Mouse (Mus musculus): ENCODE measurements around the gene Vasp. TPM values are rescaled to one million over a fixed set of nuclear protein-coding genes. Genes with fewer than 3 reads are reported as not detected.

Gene Vasp
- polyA plus RNA-seq, 1 experiment from 2014 or later, result 85.2 TPM

Other genes with a start within 250 kb of the Vasp start
- 0.58 and 1.3 TPM in 2 replicates for gene Foxa3, start 248.3 kb downstream of the Vasp start, polyA plus RNA-seq (2015; fragmentation: Nextera tagmentation; extraction: Ambion mirVana)
- gene Sympk, start 247.4 kb downstream of the Vasp start, polyA plus RNA-seq (2015; fragmentation: Nextera tagmentation; extraction: Ambion mirVana), result 35.3 and 36.8 TPM in 2 replicates
- not detected in 2 replicates for gene Rsph6a, start 217.1 kb downstream of the Vasp start, polyA plus RNA-seq (2015; fragmentation: Nextera tagmentation; extraction: Ambion mirVana)
- 18.7 and 20.1 TPM in 2 replicates for gene Dmwd, start 195.6 kb downstream of the Vasp start, polyA plus RNA-seq (2015; fragmentation: Nextera tagmentation; extraction: Ambion mirVana)
- gene Dmpk, start 188.0 kb downstream of the Vasp start, polyA plus RNA-seq (2015; fragmentation: Nextera tagmentation; extraction: Ambion mirVana), result 42.4 and 60.4 TPM in 2 replicates
- 12.7 and 14.7 TPM in 2 replicates for gene Six5, start 177.2 kb downstream of the Vasp start, polyA plus RNA-seq (2015; fragmentation: Nextera tagmentation; extraction: Ambion mirVana)
- gene Gm4969, start 153.4 kb downstream of the Vasp start, polyA plus RNA-seq (2015; fragmentation: Nextera tagmentation; extraction: Ambion mirVana), result 1.9 and 2.3 TPM in 2 replicates
- gene Fbxo46, start 152.0 kb downstream of the Vasp start, polyA plus RNA-seq (2015; fragmentation: Nextera tagmentation; extraction: Ambion mirVana), result 14.7 and 16.3 TPM in 2 replicates
- 13.9 and 15.1 TPM in 2 replicates for gene Qpctl, start 122.5 kb downstream of the Vasp start, polyA plus RNA-seq (2015; fragmentation: Nextera tagmentation; extraction: Ambion mirVana)
- gene Snrpd2, start 122.1 kb downstream of the Vasp start, polyA plus RNA-seq (2015; fragmentation: Nextera tagmentation; extraction: Ambion mirVana), result 139 and 140 TPM in 2 replicates
- gene Gipr, start 105.7 kb downstream of the Vasp start, polyA plus RNA-seq (2015; fragmentation: Nextera tagmentation; extraction: Ambion mirVana), result 0.68 and 1.1 TPM in 2 replicates
- gene Eml2, start 95.4 kb downstream of the Vasp start, polyA plus RNA-seq (2015; fragmentation: Nextera tagmentation; extraction: Ambion mirVana), result 10.4 and 12.8 TPM in 2 replicates
- gene Gpr4, start 59.3 kb downstream of the Vasp start, polyA plus RNA-seq (2015; fragmentation: Nextera tagmentation; extraction: Ambion mirVana), result 1.7 and 1.9 TPM in 2 replicates
- gene Opa3, start 43.5 kb downstream of the Vasp start, polyA plus RNA-seq (2015; fragmentation: Nextera tagmentation; extraction: Ambion mirVana), result 30.8 and 32.5 TPM in 2 replicates
- gene Ppm1n, start 8.2 kb upstream of the Vasp start, polyA plus RNA-seq (2015; fragmentation: Nextera tagmentation; extraction: Ambion mirVana), result 0.14 and 0.41 TPM in 2 replicates
- 39.2 and 41.9 TPM in 2 replicates for gene Rtn2, start 10.8 kb upstream of the Vasp start, polyA plus RNA-seq (2015; fragmentation: Nextera tagmentation; extraction: Ambion mirVana)
- 0.21 and 0.69 TPM in 2 replicates for gene Fosb, start 38.2 kb upstream of the Vasp start, polyA plus RNA-seq (2015; fragmentation: Nextera tagmentation; extraction: Ambion mirVana)
- gene Ercc1, start 73.0 kb upstream of the Vasp start, polyA plus RNA-seq (2015; fragmentation: Nextera tagmentation; extraction: Ambion mirVana), result 83.0 and 85.5 TPM in 2 replicates
- gene Cd3eap, start 87.7 kb upstream of the Vasp start, polyA plus RNA-seq (2015; fragmentation: Nextera tagmentation; extraction: Ambion mirVana), result 30.4 and 32.0 TPM in 2 replicates
- gene Ppp1r13l, start 87.9 kb upstream of the Vasp start, polyA plus RNA-seq (2015; fragmentation: Nextera tagmentation; extraction: Ambion mirVana), result 17.2 and 22.7 TPM in 2 replicates
- gene Ercc2, start 110.2 kb upstream of the Vasp start, polyA plus RNA-seq (2015; fragmentation: Nextera tagmentation; extraction: Ambion mirVana), result 16.9 and 18.3 TPM in 2 replicates
- gene Klc3, start 132.3 kb upstream of the Vasp start, polyA plus RNA-seq (2015; fragmentation: Nextera tagmentation; extraction: Ambion mirVana), result 41.8 and 43.1 TPM in 2 replicates
- 118 and 167 TPM in 2 replicates for gene Ckm, start 133.0 kb upstream of the Vasp start, polyA plus RNA-seq (2015; fragmentation: Nextera tagmentation; extraction: Ambion mirVana)
- 11.8 and 14.4 TPM in 2 replicates for gene Mark4, start 187.0 kb upstream of the Vasp start, polyA plus RNA-seq (2015; fragmentation: Nextera tagmentation; extraction: Ambion mirVana)
- 1.2 and 1.4 TPM in 2 replicates for gene Exoc3l2, start 191.5 kb upstream of the Vasp start, polyA plus RNA-seq (2015; fragmentation: Nextera tagmentation; extraction: Ambion mirVana)
- gene Bloc1s3, start 236.6 kb upstream of the Vasp start, polyA plus RNA-seq (2015; fragmentation: Nextera tagmentation; extraction: Ambion mirVana), result 2.4 and 2.8 TPM in 2 replicates
- 89.5 and 101 TPM in 2 replicates for gene Trappc6a, start 236.6 kb upstream of the Vasp start, polyA plus RNA-seq (2015; fragmentation: Nextera tagmentation; extraction: Ambion mirVana)
- gene Nkpd1, start 246.0 kb upstream of the Vasp start, polyA plus RNA-seq (2015; fragmentation: Nextera tagmentation; extraction: Ambion mirVana), result 3.1 and 3.3 TPM in 2 replicates